Mouse (Mus musculus) embryonic facial prominence, embryonic 11.5 days (tissue): ENCODE measurements at regions not wholly inside any gene's neighbourhood (a gene's known extent, or its start where the extent isn't known, plus 50 kb on each side); places are given as distances from the start of the nearest gene placed in this dataset.
"Not testable (repeated sequence)": the region's sequence is repeated elsewhere in the genome, so short reads cannot be mapped to it uniquely, and the experiment has no call there.

Source experiments
- ATAC-seq: fragments of 200-750 bp; cut with Nextera tagmentation; replicated peaks from 2 replicates; pipeline ENCODE4 v1.8.0; 2017; ENCODE audit warnings: low read depth; ENCODE audit not compliant: insufficient number of reproducible peaks, low FRiP score, low TSS enrichment
- DNase-seq: peaks from one replicate; pipeline ENCODE4 v3.0.0-alpha.2; 2015; ENCODE audit warnings: low spot score
- H3K27ac ChIP-seq: fragments of 300-500 bp; sonication (generic); replicated peaks from 2 replicates; pipeline ENCODE4 v1.5.1; 2014; ENCODE audit warnings: mild to moderate bottlenecking, low read depth, low read length, control low read depth
- H3K27me3 ChIP-seq: fragments of 300-500 bp; sonication (generic); 2 replicates; pipeline ENCODE4 v1.6.1; 2014; ENCODE audit warnings: mild to moderate bottlenecking, low read length, moderate library complexity, mixed read lengths; ENCODE audit not compliant: control insufficient read depth, insufficient read depth
- H3K36me3 ChIP-seq: fragments of 300-500 bp; sonication (generic); replicated peaks from 2 replicates; pipeline ENCODE4 v1.6.1; 2014; ENCODE audit warnings: low read depth, mild to moderate bottlenecking, low read length, moderate library complexity, mixed read lengths; ENCODE audit not compliant: control insufficient read depth, insufficient read depth
- H3K4me1 ChIP-seq: fragments of 300-500 bp; sonication (generic); 2 replicates; pipeline ENCODE4 v1.6.1; 2014; ENCODE audit warnings: low read length, mixed read lengths; ENCODE audit not compliant: control insufficient read depth, insufficient read depth
- H3K4me2 ChIP-seq: fragments of 300-500 bp; sonication (generic); 2 replicates; pipeline ENCODE4 v1.6.1; 2014; ENCODE audit warnings: low read depth, mild to moderate bottlenecking, control low read depth, low read length, moderate library complexity
- H3K4me3 ChIP-seq: fragments of 300-500 bp; sonication (generic); 2 replicates; pipeline ENCODE4 v1.5.1; 2014; ENCODE audit warnings: low read depth, low read length, control low read depth
- H3K9ac ChIP-seq: fragments of 300-500 bp; sonication (generic); replicated peaks from 2 replicates; pipeline ENCODE4 v1.6.1; 2014; ENCODE audit warnings: mild to moderate bottlenecking, control low read depth, low read length
- H3K9me3 ChIP-seq: fragments of 300-500 bp; sonication (generic); replicated peaks from 2 replicates; pipeline ENCODE4 v1.6.1; 2016; ENCODE audit warnings: mild to moderate bottlenecking, low read length, inconsistent platforms, mixed read lengths; ENCODE audit not compliant: control insufficient read depth
- WGBS: fragments of 180-500 bp; shearing (Covaris S2); extraction: QIAGEN DNeasy Blood & Tissue Kit; methylation state at CpG from one replicate; pipeline ENCODE4 v1.1.7; 2014; 5-methylcytosine and 5-hydroxymethylcytosine counted together

DNA sequence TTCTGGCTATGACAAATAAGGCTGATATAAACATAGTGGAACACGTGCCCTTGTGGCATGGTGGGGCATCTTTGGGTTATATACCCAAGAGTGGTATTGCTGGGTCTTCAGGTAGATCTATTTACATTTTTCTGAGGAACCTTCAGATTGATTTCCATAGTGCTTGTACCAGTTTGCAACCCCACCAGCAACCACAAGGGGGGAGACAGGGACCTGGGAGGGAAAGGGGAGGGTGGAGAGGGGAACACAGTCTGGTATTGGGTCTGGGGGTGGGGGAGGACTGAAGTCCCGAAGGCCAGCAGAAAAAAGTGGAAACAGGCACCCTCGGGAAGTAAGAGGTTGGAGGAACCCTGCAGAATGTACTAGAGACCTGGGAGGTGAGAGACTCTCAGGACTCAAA, 105.8 kb upstream of the Plcb4 start:
- H3K27ac ChIP-seq, result no peak overlapping the region
- no peak overlapping the region for H3K4me3 ChIP-seq
- H3K4me1 ChIP-seq, result no peaks in the 10 kb centered on the region
- H3K9me3 ChIP-seq, result no peaks in the 10 kb centered on the region
- no peak for DNase-seq
- H3K27me3 ChIP-seq, result no peaks in the 10 kb centered on the region
- no peak overlapping the region for H3K4me2 ChIP-seq
- 42% methylated on average over 3 of the region's 3 CpGs for WGBS
- ATAC-seq, result no peak
- H3K9ac ChIP-seq, result no peak overlapping the region
- no peaks in the 10 kb centered on the region for H3K36me3 ChIP-seq

DNA sequence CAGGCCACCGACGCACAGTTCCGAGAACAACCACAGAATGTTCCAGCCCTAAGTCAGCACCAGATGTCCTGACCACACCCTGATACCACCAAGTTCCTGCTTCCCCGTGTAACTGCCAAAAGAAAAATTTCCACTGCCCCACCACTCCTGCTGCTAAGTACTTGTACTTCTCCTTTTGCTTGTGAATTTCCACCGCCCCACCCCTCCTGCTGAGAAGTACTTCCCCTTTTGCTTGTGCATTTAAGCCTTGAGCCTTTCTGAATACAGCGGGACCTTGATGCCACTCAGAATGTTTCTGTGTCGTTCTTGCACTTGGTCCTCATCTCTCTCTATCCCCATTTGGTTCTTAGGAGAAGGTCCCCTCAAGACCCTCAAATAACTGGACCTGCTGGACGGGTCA, 100.8 kb upstream of the Plcb4 start:
- not testable (repeated sequence) for H3K4me2 ChIP-seq, H3K27ac ChIP-seq, H3K4me1 ChIP-seq, H3K9me3 ChIP-seq, H3K36me3 ChIP-seq, ATAC-seq, H3K4me3 ChIP-seq, H3K9ac ChIP-seq, DNase-seq, H3K27me3 ChIP-seq
- 90% methylated on average over 8 of the region's 8 CpGs for WGBS

DNA sequence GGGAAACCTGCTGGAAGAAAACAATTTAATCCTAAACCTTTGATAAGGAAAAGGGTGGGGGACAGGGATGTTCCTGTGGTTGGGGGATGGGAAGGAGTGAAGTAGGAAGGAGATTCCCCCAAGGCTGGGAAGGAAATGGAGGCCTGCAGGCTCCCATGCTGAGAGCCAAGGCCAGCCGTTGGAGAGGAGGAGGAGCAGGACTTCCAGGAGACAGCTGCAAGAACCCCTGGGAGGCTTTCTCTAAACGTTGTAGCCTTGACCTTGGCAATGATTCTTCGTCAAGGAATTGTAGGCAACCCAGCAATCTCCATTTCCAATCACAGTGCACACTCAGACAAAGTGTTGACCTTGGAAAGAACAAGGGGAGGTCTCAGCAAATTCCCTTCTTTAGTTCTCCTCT, 99.5 kb upstream of the Plcb4 start:
- 57% methylated on average over 3 of the region's 3 CpGs for WGBS
- Histone ChIP-seq H3K4me3 (no peak overlapping the region), H3K9me3 (no peaks in the 10 kb centered on the region), H3K9ac (no peak overlapping the region), H3K36me3 (no peaks in the 10 kb centered on the region), H3K27ac (no peak overlapping the region), H3K27me3 (no peaks in the 10 kb centered on the region), H3K4me1 (no peaks in the 10 kb centered on the region), H3K4me2 (no peak overlapping the region)
- DNase-seq, result no peak
- no peak for ATAC-seq

DNA sequence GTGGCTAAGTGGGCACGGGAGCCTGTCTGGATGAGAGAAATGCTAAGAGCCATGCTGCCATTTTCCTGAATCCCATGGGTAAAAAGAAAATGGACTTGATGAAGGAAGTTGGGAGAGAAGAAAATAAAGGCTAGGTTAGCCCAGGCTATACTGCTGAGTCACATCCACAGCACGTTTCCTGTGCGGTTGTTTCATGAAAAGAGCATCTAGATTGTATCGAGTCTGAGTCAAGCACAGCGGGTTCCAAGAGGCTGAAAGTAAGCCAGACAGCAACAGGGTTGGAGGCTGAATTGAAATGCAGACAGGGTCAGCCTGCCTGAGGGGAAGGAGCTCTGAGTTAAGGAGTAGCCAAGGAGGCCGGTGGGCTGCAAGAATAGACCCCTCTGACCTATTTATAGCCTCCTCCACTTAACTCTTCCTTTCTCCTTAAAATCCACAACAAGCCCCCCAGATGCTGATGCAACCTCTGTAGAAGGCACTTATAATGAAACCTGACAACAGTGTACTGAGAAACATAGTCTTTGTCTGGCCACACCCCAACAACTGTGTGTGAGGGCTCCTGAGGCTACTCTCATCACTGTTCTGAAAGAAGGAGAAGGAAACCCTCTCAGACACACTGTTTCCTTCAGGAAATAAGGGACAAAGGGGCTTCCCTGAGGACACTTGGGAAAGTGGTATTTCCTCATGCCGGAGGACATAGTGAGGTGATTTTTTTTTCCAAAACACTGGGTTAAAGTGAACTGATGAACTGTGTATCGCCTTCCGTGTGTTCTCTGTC, 98.7 kb upstream of the Plcb4 start:
- H3K9me3 ChIP-seq, result no peaks in the 10 kb centered on the region
- H3K4me1 ChIP-seq, result no peaks in the 10 kb centered on the region
- H3K27ac ChIP-seq, result no peak overlapping the region
- no peaks in the 10 kb centered on the region for H3K36me3 ChIP-seq
- DNase-seq, result no peak
- no peaks in the 10 kb centered on the region for H3K27me3 ChIP-seq
- H3K9ac ChIP-seq, result no peak overlapping the region
- ATAC-seq, result 0 out of 2 replicates have a peak, but pooled peaks have one; percentile 39
- H3K4me2 ChIP-seq, result no peak overlapping the region
- 73% methylated on average over 9 of the region's 9 CpGs for WGBS
- H3K4me3 ChIP-seq, result no peak overlapping the region

DNA sequence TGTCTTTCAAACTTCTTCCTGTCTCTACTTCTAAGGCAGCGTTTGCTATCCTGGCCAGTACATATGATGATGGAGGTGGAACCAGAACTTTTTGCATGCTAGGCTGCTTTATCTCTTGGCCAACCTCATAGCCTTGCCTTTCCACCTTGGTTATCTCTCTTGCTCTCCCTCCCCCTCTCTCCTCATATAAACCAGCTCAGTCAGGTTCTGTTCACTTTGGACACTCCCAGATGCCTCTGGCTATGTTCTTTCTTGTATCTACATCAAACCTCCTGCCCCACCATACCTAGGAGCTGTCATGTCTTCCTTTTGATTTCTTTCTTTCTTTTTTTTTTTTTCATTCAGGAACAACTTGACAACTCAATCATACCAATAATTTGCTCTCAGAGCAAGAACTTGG, 98.0 kb upstream of the Plcb4 start:
- Histone ChIP-seq H3K4me2 (no peak overlapping the region), H3K4me1 (no peaks in the 10 kb centered on the region), H3K27me3 (no peaks in the 10 kb centered on the region), H3K27ac (no peak overlapping the region), H3K9ac (no peak overlapping the region), H3K4me3 (no peak overlapping the region), H3K9me3 (no peaks in the 10 kb centered on the region), H3K36me3 (no peaks in the 10 kb centered on the region)
- no peak for DNase-seq
- ATAC-seq, result no peak
- 83% methylated on average over 1 of the region's 1 CpGs for WGBS

DNA sequence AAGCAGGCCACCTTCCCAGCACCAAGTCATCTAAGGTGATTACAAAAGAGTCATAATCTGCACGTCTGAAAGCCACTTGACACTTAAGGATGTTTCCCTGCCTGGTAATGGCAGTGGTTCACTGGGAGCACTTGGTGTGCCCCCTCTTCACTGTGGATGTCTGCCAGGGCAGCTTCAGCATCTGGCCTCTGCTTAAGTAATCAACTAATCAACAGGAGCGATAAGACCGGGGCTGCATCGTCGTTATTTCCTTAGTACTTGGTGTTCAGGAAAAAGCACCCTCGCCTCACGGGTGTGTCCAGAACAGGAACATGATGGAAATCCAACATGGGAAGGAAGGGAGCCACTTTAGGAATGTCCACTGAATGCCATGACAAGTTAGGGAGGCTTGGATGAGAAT, 97.1 kb upstream of the Plcb4 start:
- Histone ChIP-seq H3K36me3 (no peaks in the 10 kb centered on the region), H3K4me2 (no peak overlapping the region), H3K27ac (no peak overlapping the region), H3K4me3 (no peak overlapping the region), H3K27me3 (no peaks in the 10 kb centered on the region), H3K4me1 (no peaks in the 10 kb centered on the region), H3K9me3 (no peaks in the 10 kb centered on the region), H3K9ac (no peak overlapping the region)
- DNase-seq (no peak), ATAC-seq (no peak)
- 70% methylated on average over 7 of the region's 7 CpGs for WGBS

DNA sequence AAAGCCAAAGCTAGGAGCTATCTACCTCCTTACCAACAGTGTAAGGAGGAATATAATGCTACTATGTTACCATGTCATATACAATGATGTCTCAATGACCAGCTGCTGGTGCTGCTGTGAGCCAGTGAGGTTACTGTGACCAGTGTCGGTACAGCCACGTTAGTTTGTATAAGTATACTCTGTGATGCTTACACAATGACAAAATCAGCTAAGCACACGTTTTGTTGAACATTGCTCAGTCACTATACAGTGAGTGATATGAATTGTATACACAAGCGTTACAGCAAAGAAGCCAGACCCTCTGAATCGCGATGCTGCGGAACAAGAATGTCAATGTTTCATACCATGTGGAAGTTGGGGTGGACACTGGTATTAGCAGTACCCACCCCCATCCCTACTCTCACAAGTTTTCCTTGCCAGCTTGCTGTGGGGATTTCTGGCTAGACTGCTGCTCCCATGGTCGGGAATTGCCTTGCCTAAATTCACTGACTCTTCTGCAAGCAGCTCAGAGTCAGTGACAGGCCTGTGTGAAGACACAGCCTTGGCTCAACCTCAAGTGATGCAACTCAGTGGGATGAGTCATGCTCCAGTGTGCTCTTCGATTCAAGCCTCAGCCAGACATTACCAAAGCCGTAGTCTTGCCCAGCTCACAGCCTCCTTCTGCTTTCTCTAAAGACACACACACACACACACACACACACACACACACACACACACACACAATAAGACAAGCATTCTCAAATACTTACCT, 96.5 kb upstream of the Plcb4 start:
- H3K9ac ChIP-seq, result no peak overlapping the region
- no peak overlapping the region for H3K4me3 ChIP-seq
- 86% methylated on average over 10 of the region's 10 CpGs for WGBS
- H3K36me3 ChIP-seq, result no peaks in the 10 kb centered on the region
- no peak overlapping the region for H3K27ac ChIP-seq
- H3K4me2 ChIP-seq, result no peak overlapping the region
- no peaks in the 10 kb centered on the region for H3K9me3 ChIP-seq
- H3K27me3 ChIP-seq, result no peaks in the 10 kb centered on the region
- ATAC-seq (no peak), DNase-seq (no peak)
- no peaks in the 10 kb centered on the region for H3K4me1 ChIP-seq

DNA sequence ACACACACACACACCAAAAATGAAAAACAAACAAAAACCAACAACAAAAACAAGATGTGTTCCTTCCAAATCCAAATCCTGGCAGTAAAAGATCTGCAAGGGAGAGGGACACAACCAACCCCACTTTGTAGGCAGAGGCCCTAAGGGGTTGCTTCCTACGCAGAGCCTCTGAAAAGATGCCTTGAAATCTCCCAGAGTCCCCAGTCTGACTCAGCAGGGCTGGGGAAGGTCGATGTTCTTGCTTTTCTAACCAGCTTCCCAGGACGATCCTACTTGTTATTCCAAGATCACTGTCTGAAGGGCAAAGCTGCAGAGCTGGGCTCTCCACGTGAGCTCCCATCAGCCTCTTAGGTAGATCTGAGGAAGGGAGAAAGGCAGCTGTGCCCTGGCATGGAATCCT, 94.6 kb upstream of the Plcb4 start:
- WGBS, result 59% methylated on average over 4 of the region's 4 CpGs
- H3K9me3 ChIP-seq, result no peaks in the 10 kb centered on the region
- H3K4me2 ChIP-seq, result no peak overlapping the region
- H3K4me3 ChIP-seq, result no peak overlapping the region
- no peak overlapping the region for H3K27ac ChIP-seq
- ATAC-seq, result no peak
- H3K36me3 ChIP-seq, result no peaks in the 10 kb centered on the region
- H3K9ac ChIP-seq, result no peak overlapping the region
- no peaks in the 10 kb centered on the region for H3K4me1 ChIP-seq
- H3K27me3 ChIP-seq, result no peaks in the 10 kb centered on the region
- no peak for DNase-seq
